Mouse (Mus musculus): Measurements from ENCODE around the gene Cbx7.

The Cbx7 gene

DNA sequence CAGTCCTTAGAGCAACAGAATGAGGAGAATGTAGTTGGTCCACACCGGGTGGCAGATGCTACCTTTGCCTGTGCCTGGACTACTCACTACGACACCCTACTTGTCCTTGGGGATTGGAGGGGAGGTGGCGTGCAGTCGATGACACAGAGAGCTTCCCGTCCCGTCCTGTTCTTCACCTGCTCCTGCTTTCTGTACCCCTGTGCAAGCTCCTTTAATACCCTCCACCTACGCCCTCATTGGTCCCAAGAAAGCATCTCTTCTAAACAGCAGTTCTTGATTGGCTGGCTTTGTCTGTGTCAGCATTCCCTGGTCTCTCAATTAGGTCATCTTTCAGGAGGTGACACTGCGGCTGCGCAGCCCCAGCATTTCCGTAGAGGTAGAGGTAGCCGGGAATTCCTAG lies at the start of gene Cbx7:
TSS of gene Cbx7 (minus strand) at position 180 of the 400 bp plus-strand sequence.
- DNase-seq (ENCODE audit: low spot score) = no peak

DNA sequence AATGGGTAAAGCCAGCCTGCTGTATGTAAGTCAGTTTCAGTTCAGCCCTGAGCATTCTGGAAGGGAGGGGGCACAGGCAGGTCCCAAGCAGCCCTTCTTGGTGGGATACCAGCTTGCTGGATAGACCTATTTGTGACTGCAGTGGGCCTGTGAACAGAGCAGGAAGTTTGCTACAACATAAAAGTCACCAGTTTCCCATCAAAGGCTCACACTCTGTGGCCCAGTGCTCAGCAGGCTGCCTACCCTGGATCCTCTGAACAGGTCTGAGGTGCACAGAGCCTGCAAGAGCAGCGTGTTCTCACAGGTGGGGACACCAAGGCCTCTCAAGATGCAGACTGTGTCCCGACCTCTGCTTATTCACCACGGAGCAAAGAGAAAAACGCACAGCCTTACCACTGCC lies 49.6 kb upstream of the Cbx7 start:
- no peak for DNase-seq (ENCODE audit: low spot score)

- DNase-seq (ENCODE audit: low spot score) = no peak
Observed at GRCm38 (mm10) chr15:80019625-80020024, 48.7 kb upstream of the Cbx7 start.

DNA sequence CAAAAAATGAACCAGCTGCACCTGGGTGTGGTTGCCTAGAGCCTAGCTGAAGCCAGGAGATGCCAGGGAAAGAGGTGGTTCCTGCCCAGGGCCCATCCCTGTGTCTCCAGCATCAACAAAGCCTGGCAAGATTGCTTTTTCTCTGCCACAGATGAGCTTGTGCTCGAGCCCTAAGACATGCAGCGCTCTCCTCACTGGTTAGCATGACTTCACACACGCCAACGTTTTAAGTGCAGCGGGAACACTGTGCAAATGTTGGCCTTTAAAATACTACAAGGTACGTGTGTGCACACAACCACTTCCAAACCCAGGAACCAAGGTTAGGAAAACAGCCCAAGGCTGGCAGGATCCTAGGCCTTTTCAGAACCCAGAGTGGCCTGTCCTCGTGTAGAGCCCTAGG lies 48.3 kb upstream of the Cbx7 start:
- DNase-seq (ENCODE audit: low spot score) = no peak

DNA sequence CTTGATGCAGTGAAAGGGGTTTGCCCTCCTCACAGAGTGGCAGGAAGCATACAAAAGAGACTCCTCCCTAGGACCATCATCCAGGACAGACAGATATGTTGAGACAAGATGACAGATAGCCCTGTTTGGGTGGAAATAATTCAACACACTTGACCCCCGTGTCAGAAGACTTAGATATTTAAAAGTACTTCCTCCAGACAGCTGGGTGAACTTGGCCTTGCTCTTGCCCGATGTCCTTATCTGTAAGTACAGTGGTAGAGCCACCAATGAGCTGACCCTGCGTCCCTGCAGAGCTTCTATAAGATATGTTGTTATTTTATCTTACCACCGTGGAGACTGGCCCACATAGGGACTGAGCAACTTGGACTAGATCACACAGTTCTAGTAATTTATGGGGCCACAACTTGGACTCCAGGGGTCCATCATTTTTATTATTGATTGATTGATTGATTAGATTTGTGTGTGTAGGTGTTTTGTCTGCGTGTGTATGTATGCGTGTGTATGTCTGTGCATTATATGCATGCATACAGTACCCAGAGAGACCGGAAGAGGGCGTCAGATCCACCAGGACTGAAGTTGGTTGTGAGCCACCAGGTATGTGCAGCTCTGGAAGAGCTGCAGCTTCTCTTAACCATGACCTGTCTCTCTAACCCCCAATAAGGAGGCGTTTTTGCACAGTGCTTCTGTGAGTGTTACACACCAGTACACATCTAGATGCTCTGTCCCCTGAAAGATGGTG lies 45.8 kb upstream of the Cbx7 start:
- no peak for DNase-seq (ENCODE audit: low spot score)

DNA sequence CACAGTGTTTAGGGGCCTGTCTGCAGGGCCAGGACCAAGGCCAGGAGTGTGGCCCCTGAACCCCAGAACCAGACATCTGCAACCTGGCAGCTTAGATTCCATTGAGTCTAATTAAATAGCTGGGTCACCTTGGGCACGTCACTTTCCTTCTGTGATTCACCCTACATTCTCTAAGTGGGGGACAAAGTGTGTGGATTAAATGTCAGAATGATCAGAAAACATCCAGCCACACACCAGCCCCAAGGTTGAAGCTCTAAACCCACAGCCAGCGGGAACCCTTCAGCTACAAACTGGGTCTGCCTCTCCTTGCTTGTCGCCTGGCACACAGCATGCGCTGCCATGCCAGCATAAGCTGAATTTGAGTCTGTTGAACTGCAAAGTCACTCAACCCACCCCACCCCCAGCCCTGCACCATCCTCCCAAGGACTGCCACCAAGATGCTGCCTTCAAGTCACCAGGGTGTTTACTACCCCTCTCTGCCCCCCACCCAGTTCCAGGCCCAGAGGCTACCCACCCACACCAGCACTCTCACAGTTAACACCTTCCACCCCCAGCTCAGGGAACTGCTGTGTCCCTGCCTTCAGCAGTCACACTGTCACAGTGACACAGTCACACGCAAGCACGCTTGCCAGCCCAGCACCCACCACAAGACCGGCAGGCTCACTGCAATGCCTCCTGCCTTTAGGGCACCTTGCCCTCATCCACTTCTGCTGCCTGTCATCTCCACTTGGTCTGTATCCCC lies 44.5 kb upstream of the Cbx7 start:
- no peak for DNase-seq (ENCODE audit: low spot score)

DNA sequence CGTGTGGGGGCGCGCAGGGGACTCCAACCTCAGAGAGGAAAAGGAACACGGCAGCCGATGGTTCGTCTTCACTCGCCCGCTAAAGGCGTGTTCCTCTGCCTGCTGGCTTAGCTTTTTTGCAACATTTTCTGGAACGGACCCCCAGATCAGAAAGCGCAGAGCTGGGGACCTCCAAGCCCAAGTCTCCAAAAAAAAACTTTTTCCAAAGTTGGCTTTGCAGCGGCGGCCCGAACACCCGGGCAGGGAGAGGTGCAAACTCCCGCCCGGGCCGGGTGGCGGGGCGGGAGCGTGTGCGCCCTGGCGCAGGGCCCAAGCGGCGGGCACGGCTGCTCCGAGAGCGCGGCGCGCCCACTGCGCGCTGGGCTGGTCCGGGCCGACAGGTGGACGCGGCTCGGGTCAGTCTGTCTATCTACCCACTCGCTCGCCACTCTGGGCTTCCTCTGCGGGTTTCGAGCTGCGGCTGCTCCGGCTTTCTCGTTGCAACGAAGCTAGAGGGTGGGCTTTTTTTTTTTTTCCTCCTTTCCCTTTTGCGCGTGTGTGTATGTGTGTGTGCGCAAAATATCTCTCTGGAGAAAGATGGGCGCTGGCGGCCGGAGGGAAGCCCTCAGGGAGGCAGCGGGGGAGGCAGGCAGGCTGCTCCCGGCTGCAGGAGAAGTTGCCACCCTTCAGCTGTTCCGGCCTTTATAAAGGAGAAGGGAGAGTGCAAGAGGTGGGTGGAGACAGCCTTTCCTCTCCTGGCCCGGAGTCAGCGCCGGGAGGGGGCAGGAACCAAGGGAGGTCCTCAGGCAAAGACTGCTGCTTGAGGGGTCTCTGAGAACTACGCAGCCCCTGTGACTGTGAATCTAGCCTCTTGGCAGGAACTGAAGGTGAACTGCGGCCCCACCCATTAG lies 43.6 kb upstream of the Cbx7 start, which contains the start of gene Pdgfb:
TSS of gene Pdgfb (minus strand) at position 657 of the 890 bp plus-strand sequence.
- DNase-seq (ENCODE audit: low spot score) = peak; percentile 68

GRCm38 (mm10) chr15:80014031-80014320 lies 43.1 kb upstream of the Cbx7 start:
- DNase-seq (ENCODE audit: low spot score) = no peak

DNA sequence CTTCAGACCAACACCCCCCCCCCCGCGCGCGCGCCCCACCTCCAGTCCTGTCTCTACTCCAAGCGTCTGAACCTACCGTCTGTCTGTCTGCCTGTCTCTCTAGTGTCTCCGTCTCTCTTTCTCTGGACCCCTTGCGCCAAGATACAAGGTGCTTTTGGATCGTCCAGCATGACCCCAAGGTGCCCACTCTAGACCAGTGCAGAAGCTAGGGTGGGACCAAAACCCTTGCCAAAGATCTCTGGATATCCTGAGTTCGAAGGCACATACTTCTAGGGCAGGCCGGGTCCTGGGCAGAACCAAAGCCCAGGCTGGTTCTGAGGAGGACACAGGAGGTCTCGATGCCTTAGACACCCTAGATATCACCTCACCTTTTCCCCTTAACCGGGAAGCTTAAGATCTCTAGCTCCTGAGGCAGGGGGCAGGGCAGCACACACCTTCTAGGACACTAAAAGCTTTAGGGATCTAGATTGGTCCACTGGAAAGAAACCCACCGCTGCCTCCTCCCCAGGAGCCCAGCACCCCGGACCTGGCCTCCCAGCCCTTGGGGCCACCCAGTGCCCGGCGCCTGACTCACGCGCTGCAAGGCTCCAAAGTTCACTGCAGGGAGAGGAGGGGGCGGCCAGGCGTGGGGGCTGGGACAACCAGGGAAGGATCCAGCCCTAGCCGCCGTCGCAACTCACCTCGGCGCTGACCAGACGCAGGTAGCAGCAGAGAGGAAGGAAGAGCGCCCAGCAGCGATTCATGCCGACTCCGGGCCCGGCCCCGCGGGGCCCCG lies 42.5 kb upstream of the Cbx7 start:
- DNase-seq (ENCODE audit: low spot score) = no peak

DNA sequence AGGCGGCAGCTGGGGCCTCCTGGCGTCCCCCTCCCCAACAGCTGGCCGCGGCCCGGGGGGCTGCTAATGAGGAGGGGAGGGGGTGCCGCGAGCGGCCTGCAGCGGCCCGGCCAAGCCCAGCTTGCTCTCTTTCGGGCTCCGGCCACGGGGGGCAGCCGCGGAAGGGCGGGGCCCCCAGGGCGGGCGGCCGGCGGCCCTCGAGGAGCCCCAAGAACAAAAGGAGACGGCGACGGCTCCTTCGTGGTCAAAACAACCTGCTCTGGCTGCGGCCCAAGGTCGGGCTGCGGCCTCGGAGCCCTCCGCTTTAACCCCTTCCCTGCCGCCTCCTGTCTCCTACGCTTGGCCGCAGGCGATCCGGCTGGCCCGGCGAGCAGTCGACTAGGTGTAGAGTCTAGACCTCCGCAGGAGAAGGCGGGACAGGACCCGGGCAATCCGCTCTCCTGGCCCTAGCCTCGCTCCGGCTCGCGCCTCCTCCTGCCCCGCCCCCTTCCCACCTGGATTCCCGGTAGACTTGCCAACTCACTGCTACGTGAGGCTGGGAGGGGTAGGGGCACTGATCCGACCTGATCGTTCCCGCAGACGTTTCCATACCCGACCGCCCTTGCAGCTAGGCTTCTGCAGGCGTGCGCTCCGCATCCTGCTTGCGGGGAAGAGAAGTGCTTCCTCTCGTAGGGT lies 41.7 kb upstream of the Cbx7 start:
- peak; percentile 64 for DNase-seq (ENCODE audit: low spot score)

- peak; percentile 90 for DNase-seq (ENCODE audit: low spot score)
Observed at GRCm38 (mm10) chr15:80011778-80012526, 41.0 kb upstream of the Cbx7 start.

GRCm38 (mm10) chr15:80011194-80011593 lies 40.3 kb upstream of the Cbx7 start:
- DNase-seq (ENCODE audit: low spot score) = peak; percentile 48

GRCm38 (mm10) chr15:80010182-80010558 lies 39.3 kb upstream of the Cbx7 start:
- peak; percentile 72 for DNase-seq (ENCODE audit: low spot score)

- DNase-seq (ENCODE audit: low spot score) = no peak
Observed at GRCm38 (mm10) chr15:80009421-80010181, 38.7 kb upstream of the Cbx7 start.

DNA sequence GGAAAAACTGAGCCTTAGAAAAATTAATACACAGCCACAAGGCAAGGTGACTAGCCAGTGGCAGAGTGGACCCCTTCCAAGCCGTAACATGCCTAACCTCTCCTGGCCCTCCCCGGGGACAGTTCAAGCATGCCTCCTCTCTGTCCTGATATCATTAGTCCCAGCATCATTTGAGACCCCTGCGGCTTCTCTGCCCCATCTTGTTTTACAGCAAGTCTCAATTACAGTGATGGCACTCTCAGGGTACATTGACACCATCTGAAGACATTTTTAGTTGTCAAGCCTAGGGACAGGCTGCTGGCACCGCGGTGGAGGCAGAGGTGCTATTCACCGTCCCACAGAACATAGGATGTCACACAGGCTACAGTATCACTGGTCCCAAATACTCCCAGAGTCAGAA lies 37.5 kb upstream of the Cbx7 start:
- DNase-seq (ENCODE audit: low spot score) = no peak

GRCm38 (mm10) chr15:80006156-80006555 lies 35.2 kb upstream of the Cbx7 start:
- no peak for DNase-seq (ENCODE audit: low spot score)

GRCm38 (mm10) chr15:80005436-80005835 lies 34.5 kb upstream of the Cbx7 start:
- no peak for DNase-seq (ENCODE audit: low spot score)

DNA sequence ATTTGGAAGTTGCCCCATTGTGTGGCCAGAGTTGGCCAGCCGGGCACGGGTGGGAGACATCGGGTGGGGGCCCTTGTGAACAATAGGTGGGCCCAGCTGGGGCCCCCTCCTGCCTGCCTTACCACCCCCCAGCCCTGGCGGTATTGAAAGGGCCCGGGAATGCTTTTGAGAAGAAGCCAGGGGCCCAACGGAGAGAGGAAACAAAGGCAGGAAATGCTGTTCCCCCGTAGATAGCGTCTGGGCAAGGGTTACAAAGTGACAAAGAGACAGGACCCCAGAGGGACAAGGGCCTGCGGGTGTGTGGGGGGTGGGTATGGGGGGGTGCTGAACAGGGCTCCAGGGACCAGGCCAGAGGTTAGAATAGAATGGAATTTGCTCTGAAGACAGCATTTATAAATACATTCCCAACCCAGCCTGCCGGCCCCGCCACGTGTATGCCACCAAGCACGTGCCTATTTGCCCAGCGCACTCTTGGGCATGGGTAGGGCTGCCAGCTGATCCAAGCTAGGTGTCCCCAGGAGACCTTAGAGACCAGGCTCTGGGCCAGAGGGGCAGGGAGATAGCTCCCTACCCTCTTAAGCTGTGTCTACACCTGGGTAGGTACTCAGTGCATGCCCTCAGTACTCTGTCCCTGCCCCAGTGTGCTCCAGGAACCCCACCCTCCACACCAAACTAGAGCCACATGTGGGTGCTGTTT lies 33.9 kb upstream of the Cbx7 start:
- DNase-seq (ENCODE audit: low spot score) = no peak

GRCm38 (mm10) chr15:80003581-80003980 lies 32.7 kb upstream of the Cbx7 start:
- no peak for DNase-seq (ENCODE audit: low spot score)

All from layer of hippocampus, adult 11-12 months (tissue).